Mouse (Mus musculus) lung, postnatal 25 days (tissue): Measurements from ENCODE around the gene Mybbp1a.

ENCODE experiments used
- DNase-seq: peaks from one replicate; pipeline ENCODE4 v3.0.0; 2022; ENCODE audit warnings: low spot score

Mybbp1a gene

GRCm38 (mm10) chr11:72478228-72478627 lies 37.1 kb downstream of the Mybbp1a start:
- DNase-seq = no peak

GRCm38 (mm10) chr11:72479499-72479898 lies 38.3 kb downstream of the Mybbp1a start:
- no peak for DNase-seq

- no peak for DNase-seq
Observed at GRCm38 (mm10) chr11:72481313-72481712, 40.2 kb downstream of the Mybbp1a start.

GRCm38 (mm10) chr11:72481952-72482351 lies 40.8 kb downstream of the Mybbp1a start:
- no peak for DNase-seq

GRCm38 (mm10) chr11:72484549-72484948 lies 43.4 kb downstream of the Mybbp1a start:
- DNase-seq = no peak

GRCm38 (mm10) chr11:72485157-72485556 lies 44.0 kb downstream of the Mybbp1a start:
- no peak for DNase-seq

- DNase-seq = no peak
Observed at GRCm38 (mm10) chr11:72485960-72486359, 44.8 kb downstream of the Mybbp1a start.

- no peak for DNase-seq
Observed at GRCm38 (mm10) chr11:72487171-72487570, 46.0 kb downstream of the Mybbp1a start.

GRCm38 (mm10) chr11:72487739-72488138 lies 46.6 kb downstream of the Mybbp1a start:
- no peak for DNase-seq

- no peak for DNase-seq
Observed at GRCm38 (mm10) chr11:72488753-72489271, 47.7 kb downstream of the Mybbp1a start.

- DNase-seq = no peak
Observed at GRCm38 (mm10) chr11:72489397-72489796, 48.2 kb downstream of the Mybbp1a start.

GRCm38 (mm10) chr11:72489881-72490301 lies 48.7 kb downstream of the Mybbp1a start, which contains the start of gene Spns2:
Spns2 (minus strand) TSS chr11:72489904.
- DNase-seq = peak; percentile 95

GRCm38 (mm10) chr11:72491130-72491960 lies 50.2 kb downstream of the Mybbp1a start:
- no peak for DNase-seq

GRCm38 (mm10) chr11:72494046-72494988 lies 53.2 kb downstream of the Mybbp1a start:
- DNase-seq = no peak

- DNase-seq = peak; percentile 17
Observed at GRCm38 (mm10) chr11:72496066-72496465, 54.9 kb downstream of the Mybbp1a start.

GRCm38 (mm10) chr11:72496775-72497174 lies 55.6 kb downstream of the Mybbp1a start:
- DNase-seq = no peak

- no peak for DNase-seq
Observed at GRCm38 (mm10) chr11:72497367-72497766, 56.2 kb downstream of the Mybbp1a start.

- DNase-seq = no peak
Observed at GRCm38 (mm10) chr11:72500139-72500538, 59.0 kb downstream of the Mybbp1a start.
